Mouse (Mus musculus) cerebellum, adult 9-10 months (tissue): ENCODE measurements around the gene Selenof.

ENCODE experiments used
- DNase-seq: peaks from one replicate; pipeline ENCODE4 v3.0.0; 2022

The Selenof gene

DNA sequence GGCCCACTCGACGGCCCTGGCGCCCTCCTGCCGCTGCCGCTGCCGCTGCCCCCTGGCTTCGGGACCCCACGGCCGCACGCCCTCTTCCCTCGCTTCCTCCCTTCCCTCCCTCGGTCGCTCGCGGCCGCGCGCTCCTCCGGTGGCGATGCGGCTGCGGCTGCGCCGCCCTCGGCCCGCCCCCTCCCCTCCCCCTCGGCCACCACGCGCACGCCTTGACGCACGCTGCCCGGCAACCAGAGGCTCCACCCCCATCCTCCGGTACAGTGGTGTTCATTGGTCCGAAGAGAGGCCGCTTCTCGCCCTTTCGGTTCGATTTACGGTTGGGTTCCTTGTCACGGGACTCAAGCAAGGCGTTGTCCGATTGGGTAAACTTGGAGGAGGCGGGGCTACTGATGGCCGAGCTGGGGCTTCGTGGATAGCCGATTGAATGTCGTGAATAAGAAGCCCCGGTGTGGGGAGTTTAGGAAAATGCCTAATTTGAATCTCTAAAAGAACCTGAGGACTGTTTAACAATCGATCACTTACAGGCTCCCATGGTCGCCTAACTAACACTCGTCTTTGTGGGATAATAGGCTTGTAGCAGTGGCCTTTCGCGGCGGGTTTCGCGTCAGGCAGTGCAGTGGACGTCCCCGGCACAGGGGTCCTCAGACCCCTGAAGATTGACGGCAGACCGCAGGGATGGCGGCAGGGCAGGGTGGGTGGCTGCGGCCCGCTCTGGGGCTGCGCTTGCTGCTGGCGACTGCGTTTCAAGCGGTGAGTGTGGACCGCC, at the start of gene Selenof, which contains the start of gene Hs2st1:
TSS of gene Selenof (plus strand) at position 258 of the 769 bp plus-strand sequence.
TSS of gene Hs2st1 (minus strand) at position 135 of the 769 bp plus-strand sequence.
- DNase-seq, result peak; percentile 100

DNA sequence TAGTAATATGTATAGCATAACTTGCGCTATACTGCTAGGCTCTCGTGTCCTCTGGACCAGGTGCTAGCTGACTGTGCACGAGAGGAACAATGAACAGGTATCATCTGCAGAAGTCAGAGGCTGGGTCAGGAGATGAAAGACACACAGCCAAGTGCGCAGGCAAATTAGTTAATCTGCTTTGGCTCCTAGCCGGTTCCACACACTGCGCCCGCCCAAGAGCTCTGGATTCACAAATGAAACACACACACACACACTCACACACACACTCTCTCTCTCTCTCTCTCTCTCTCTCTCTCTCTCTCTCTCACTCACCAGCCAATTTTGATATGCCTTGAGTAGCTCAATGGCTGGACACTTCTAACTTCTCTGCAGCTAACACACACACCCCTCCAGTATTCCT, 42.2 kb upstream of the Selenof start:
- DNase-seq, result no peak

DNA sequence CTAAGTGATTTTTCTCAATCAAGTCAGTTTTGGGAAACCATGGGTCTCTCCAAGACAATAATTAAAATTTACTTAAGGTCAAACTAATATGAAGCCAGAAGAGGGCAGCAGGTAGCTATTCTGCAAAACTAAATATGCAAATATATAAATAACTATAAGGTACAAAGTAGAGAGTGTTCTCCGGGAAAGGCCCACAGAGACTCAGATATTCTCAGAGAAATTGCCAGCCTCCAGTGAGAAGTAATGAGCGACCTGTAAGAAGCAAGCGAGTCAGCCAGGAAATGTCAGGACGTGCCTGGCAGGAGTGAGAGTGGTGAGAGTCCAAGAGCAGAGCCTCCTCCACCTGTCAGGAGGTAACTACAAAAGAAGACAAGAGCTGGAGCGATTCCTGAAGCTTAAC, 39.1 kb upstream of the Selenof start:
- peak; percentile 73 for DNase-seq

DNA sequence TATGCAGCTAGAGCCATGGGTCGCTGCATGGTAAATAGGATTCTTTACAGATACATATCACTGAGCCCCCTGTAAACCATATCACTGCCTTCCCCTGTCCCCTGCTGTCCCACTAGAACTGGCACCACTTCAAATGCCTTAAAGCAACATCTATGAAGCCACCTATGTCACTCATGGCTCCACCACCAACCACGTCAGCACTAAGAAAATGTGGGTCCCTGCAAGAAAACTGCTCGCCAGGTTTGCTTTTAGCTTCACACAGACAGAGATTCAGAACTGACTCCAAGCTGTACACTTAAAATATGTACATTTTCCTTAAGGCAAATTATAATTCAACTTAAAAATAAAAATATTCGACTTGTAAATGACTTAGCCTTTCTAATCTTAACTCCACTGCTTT, 35.0 kb upstream of the Selenof start:
- DNase-seq, result no peak

DNA sequence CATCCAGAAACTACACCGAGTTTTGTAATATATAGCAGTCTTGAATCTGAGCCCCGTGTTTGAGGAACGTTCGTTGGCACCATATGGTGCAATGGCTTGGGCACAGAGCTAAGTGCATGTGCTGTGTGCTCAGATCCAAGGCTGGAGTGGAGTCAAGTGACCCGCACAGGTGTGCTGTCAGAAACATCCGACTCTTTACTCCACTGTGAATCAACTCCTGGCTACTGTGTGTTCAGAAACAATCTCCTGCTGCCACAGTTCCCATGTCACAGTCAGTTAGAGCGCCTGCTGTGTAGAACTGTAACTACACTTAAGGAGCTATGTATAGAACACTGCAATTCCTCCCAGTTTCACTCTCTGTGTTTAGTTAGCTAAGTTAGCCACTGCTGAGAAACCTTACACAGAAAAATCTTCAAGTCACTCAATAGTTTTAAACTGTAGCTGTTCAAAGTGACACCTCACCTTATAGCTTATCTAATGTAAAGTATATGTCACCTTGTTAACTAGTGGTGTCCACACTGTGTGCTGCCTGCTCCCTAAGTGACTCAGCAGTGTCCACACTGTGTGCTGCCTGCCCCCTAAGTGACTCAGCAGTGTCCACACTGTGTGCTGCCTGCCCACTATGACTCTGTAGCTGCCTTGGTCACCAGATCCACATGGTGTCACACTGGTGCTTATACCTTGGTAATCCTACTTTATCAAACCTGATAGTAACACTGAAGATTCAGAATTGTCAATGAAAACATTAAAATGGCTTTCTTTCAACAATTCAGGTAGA, 32.8 kb upstream of the Selenof start:
- DNase-seq, result peak; percentile 28

DNA sequence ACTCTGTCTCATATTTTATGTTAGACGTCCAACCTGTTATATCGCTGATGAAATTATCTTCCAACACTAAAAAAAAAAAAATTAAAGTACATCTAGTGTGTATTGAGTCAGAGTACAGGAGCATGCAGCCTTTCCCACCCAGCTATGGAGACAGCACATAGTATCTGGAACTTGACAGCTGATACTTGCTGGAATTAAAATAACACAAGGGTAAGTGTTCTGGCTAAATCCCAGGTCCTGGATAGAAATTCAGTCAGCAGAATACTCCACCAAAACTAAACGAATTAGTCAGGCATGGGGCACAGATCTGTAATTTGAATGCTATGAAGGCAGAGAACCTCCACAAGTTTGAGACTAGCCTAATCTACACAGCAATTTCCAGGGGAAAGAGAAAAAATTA, 31.1 kb upstream of the Selenof start:
- DNase-seq, result no peak

DNA sequence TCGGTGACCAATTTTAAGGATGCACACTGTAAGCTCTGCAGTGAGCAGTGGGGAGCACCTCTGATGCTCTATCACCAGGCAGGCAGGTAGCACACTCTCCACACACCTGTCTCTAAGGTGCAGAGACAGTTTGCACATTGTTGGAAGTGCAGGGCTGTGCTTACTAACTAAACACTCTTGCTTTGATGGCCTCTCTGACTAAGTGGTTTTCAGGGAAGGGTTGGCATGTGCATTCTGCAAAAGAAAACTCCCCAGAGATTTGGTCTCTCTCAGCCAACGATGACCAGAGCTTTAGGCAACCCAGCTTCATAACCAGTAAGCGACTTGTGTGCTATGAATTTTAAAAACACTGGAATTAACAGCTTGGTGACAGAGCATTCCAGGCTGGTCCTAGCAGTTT, 29.3 kb upstream of the Selenof start:
- no peak for DNase-seq

DNA sequence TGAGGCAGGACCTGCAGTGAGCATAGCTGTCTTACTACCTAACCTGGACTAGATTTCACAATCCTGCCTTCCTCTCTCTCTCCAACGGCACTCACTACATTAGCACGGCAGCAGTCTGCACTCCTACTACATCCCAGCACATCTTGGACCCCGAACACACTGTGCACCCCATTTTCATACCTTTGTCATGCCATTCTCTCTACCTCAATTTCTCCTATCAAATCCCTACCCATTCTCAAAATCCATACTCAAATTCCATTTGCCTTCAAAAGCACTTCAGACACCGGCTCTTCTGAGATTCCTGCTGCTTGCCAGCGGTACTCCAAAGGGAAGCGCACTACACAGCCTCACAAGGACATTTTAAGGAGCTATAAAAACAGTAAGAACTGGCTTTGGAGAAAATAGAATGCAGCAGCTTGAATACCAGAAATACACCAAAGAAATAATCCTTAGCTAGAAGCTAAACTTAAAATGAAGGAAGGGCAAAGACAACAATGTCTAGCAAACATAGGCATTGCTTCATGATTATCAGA, 28.1 kb upstream of the Selenof start:
- no peak for DNase-seq

DNA sequence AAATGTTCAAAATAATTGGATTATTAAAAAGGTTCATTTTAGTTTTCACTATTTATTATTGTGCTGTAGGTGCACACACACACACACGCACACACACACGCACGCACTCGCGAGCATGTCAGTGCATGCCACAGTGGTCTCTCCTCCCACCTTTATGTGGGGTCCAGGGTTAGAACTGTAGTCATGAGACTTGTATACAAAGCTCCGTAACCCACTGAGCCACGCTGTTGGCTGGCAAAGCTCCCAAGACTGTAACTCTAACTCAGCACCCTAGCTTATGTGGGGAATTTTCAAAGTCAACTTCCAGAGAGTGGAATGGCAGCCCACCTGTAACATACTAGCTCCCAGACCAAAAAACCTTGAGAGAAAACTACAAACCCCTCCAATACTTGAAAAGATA, 25.0 kb upstream of the Selenof start:
- no peak for DNase-seq

DNA sequence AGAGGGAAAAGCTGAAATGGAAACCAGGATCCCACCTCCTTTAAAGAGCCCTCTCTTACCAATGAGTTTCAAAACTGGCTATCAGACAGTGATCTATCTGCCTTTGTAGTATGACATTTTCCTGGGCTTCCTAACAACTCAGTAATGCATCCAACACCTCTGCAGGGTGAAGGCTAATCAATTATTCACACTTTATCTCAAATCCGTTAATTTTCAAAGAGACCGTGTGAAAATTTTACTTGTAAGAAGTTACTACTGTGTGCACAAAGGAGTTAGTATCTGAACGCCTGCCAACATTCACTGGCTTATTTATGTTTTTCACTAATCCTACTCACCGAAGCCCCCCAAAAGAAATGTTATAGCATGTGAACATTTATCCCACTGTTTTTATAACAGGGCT, 24.3 kb upstream of the Selenof start:
- DNase-seq, result no peak

DNA sequence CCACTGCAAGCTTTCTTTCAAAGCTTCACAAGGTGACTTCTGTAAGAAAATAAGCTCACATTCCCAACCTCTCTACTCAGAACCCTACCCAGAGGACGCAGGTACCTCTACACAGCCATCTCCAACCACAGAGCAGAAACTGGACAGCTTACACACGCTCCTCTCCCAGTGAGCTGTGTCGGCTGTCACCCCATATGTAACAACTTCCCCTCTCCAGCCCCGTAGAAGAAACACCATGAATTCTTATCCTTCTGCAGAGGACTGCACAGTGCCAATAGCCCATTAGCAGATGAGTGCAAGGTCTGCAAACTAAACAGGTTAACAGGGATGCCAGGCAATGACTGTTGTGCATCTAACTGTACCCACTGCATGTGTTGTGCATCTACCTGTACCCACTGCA, 23.6 kb upstream of the Selenof start:
- DNase-seq, result no peak

DNA sequence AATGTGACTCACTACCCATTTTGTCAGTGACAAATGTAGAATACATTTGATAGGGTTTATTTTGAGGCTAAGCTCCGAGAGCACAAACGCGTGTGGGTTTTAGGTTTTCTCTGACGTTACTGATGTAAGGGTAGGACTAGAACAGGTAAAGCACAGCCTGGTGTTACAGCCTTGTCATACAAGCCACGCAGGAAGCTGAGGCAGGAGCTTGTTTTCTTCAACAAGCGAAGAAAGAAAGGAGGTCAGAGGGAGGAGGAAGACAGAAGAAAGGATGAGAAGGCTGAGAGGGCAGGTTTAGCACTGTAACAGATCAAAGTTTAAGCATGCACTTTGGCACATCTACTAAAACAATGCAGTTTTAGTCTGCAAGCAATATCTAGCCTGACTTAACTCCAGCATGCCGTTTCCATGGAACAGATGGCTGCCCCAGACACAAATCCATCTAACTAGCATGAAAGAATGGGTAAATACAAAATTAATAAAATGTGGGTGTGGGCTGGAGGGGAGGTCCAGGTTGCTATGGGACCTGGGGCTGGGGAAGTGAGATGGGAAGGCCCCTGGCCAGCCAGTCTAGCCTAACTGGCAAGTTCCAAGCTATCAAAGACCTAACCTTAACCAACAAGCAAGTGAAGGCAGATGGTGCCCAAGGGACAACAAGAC, 21.8 kb upstream of the Selenof start:
- no peak for DNase-seq

DNA sequence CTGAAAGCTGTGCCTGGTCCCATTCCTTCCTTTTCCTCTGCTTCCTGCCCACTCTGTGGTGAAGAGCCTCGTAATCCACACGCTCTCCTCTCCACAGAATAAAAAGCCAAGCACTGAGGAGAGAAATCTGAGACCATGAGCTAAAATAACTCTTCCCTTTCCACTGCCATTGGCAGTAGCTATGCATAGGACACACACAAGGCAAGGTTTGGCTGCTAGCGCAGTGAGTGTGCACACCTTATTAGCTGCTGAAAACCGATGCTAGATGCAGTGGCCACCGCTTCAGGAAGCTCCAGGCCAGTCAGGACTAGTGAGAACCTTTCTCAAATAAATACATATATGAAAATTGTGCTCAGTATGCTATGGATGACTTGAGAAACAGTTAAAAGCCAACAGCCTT, 20.1 kb upstream of the Selenof start:
- no peak for DNase-seq

DNA sequence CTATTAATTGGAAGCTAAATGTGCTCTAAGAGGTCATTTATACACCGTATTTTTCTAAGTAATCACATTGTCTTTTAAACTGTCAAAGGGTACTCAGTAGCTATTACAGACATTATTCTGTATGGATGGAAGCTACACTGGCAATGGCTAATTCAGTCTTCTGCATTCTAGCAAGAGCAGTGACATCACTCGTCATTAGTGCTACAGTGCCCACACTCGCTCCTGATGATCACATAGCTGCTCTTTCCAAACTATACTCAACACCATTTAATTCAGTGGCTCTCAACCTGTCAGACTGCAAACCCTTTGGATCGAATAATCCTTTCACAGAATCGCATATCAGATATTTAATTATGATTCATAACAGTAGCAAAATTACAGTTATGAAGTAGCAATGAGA, 19.4 kb upstream of the Selenof start:
- DNase-seq, result no peak

DNA sequence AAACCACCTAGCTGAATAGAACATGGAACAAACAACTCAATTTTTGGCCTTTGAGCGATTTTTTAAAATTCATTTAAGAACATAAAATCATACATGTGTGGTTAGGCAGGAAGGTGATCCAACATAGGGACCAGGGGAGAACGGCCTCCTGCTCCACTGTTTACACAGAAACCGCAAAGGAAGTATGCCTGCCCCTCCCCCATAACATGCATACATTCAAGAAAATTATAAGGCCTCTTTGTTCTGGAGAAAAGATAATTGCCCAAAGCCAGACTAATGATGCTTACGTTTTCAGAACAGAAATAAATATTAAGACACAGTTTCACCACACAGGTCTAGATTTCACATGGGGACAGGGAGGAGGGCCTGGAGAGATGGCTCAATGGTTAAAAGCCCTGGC, 18.7 kb upstream of the Selenof start:
- DNase-seq, result no peak

DNA sequence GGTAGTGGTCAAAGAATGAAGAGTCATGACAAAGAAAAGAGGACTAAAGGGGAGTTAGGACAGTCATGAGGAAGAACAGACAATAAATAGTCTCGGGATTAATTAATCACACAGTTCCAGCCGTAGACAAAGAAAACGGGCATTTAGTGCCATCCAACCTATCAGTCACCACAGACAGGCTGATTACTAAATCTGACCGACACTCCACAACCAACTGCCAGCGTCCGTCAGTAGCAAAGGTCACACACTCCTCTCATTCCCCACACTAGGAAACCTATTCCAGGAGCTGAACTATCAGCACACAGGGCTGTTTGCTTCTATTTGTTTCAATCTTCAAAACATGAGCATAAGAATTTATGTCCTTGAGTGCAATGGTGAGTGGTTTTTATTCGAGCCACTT, 16.2 kb upstream of the Selenof start:
- no peak for DNase-seq

DNA sequence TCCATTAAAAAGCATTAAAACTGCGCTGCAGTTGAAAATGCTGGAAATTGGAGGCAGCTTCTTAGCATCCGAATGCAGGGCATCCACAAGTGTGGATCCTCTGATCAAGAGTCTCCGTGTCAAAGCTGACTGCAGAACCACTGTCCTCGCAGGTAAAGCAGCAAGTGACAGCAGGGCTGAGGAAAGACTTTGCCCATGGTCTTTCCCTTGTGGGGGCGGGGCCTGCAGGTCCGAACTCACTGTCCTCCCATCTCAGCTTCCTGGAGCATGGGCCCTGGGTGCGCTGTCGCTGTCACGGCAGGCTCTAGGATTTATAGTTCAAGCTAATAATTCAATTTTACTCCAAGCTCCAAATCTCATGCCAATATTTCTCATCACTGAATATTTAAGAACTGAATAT, 15.6 kb upstream of the Selenof start:
- no peak for DNase-seq

DNA sequence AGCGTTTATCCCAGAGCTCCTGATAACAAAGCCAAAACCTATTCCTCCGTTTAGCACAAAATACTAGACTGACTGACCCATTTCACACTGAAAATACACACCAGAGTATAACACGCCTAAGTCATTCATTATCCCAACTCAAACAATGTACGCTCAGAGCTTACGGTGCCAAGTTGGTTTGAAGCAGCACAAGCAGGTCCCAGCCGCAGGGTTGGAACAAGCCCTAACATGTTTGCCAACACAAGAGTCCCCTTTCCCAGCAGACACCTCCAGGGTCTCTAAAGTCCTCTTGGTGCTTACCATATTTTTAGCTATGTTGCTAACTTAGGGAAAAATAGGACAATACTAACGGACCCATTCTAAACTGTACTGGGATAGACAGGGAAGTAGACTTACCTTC, 15.0 kb upstream of the Selenof start:
- no peak for DNase-seq

DNA sequence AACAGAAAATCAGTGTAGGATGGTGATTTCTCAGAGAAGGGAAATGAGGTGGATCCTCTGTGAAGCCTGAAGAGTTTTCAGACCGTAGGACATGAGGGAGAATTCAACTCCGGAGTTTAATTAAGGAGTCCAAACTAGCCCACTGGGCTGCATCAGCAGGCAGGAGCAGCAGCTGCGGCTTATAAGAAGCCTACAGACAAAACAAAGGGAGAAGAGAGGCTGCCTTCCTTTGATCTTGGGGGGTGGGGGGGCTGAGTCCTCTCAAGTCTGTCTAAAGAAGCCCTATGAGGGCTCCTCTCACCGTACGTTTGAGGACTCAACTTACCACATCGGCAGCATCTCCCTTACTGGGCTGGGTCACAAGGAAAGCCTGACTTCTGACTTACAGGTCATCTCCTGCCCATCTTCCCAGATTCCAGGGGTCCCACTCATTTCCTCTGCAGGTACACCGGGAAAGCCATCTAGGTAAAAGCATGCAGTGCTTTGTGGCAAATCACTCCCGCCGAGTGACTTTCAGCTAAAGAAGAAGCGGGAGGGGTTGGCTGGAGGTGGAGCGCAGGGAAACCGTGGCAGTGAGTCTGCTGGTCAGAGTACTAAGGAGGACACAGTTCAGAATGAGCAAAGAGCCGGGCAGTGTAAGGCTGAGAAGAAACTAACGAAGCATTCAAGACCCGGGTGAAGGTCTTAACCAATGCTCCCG, 13.3 kb upstream of the Selenof start:
- DNase-seq, result no peak

DNA sequence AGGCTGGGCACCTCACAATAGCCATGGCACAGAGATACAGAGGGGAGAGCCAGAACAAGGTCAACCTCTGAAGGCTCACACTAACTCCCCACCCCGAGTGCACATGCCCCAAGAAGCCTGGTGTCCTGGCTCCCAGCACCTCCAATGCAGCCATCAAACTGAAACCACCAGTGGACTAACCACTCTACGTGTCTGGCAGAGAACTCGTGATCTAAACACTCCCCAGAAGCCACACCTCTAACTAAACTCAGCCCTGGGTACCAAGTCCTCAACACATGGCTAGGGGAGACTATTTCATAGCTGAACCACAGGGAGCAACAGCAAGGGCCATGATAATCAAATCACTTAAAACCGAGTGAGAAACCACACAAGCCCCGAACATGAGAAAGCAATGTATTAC, 11.8 kb upstream of the Selenof start:
- DNase-seq, result no peak

DNA sequence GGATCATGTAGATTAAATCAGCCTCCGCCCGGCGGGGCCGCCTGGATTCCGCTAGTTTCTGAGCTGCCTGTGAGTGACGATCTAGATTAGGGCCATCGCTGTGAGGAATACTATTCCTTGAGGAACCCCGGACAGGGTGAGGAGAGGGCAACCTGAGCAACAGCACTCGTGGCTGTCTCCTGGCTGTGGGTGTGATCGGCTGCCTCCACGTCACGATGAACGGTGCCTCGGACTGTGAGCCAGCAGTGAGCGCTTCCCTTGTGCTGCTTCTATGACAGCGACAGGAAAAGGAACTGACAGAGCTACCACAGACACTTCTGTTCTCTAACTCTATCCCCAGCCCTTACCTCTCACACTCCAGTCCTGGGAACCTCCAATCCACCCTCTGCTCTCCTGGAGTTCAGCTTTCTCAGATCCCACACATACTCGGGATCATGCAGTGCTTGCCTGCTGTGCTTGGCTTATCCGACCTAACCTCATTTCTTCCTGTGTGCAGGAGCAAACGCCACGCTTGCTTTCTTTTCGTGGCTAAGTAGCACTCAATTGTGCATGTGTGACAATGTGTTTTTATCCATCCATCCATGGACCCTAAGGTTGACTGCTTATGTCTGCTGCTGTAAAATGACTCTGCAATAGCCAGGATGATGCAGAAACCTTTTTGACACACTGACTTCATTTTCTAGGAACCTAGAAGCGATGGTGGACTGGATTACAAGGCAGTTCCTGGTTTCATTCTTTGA, 8.4 kb upstream of the Selenof start:
- DNase-seq, result no peak

DNA sequence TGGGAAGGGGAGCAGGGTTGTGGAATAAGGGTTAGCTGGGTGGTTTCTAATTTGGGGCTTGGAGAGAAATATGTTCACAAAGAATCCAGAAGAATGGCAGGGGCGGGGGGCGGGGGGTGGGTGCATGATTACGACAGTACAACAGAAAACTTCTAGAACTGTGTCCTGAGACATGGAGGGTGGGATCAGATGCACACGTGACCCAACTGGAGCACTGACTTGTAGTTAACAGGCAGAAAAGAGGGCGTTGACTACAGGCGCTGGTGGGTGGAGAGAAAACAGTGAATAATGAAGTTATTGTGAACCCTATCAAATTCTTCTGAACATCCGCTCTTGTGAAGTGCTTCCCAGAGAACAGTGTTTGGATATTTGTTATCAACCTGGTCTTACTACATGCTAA, 6.2 kb upstream of the Selenof start:
- DNase-seq, result no peak
